Mouse (Mus musculus) CH12.LX (cell line): ENCODE data around the gene 3110082J24Rik. TPM values are rescaled to one million over a fixed set of nuclear protein-coding genes. Genes with fewer than 3 reads are reported as not detected.

Experiments used
- DNase-seq: peaks from one replicate; pipeline ENCODE4 v3.0.0-alpha.2; 2013; ENCODE audit errors: extremely low read depth
- H3K27ac ChIP-seq: 2 replicates; pipeline ENCODE4 v1.5.1; 2012; ENCODE audit warnings: low read depth, mild to moderate bottlenecking, control low read depth, moderate library complexity; ENCODE audit not compliant: insufficient read depth
- H3K27me3 ChIP-seq: replicated peaks from 2 replicates; pipeline ENCODE3; 2012; ENCODE audit warnings: inconsistent platforms
- H3K36me3 ChIP-seq, 2 experiments: replicated peaks in 1 of 2; 2 replicates each; pipeline versions ENCODE3 to v1.6.1; 2012; ENCODE audit warnings: inconsistent platforms in 1 of 2, low read length in 1 of 2, mild to moderate bottlenecking in 1 of 2, mixed read lengths in 1 of 2, moderate library complexity in 1 of 2; ENCODE audit not compliant: control insufficient read depth in 1 of 2, insufficient read depth in 1 of 2
- H3K4me1 ChIP-seq, 2 experiments: 2 replicates each; pipeline ENCODE4 v1.6.1; 2012; ENCODE audit warnings: inconsistent platforms in 1 of 2, moderate library complexity in 1 of 2; ENCODE audit not compliant: insufficient read depth in 2 of 2, control insufficient read depth in 1 of 2
- H3K4me2 ChIP-seq: 2 replicates; pipeline ENCODE4 v1.6.1; 2012; ENCODE audit warnings: low read depth, mild to moderate bottlenecking, control low read depth; ENCODE audit not compliant: poor library complexity, insufficient read depth, severe bottlenecking
- H3K4me3 ChIP-seq, 3 experiments: fragments of 150-350 bp in 1 of 3; sonication (generic) in 1 of 3; replicated peaks in 1 of 3; 2 replicates each; pipeline versions ENCODE3 to v1.5.1; 2011 to 2012; ENCODE audit warnings: low read depth in 2 of 3, low read length in 2 of 3, mild to moderate bottlenecking in 2 of 3, moderate library complexity in 2 of 3, control low read depth in 1 of 3, improper control_type of control experiment in 1 of 3, inconsistent platforms in 1 of 3, mixed read lengths in 1 of 3; ENCODE audit not compliant: poor library complexity in 1 of 3
- H3K79me2 ChIP-seq: replicated peaks from 2 replicates; pipeline ENCODE4 v1.6.1; 2012; ENCODE audit warnings: mild to moderate bottlenecking, moderate library complexity; ENCODE audit not compliant: control insufficient read depth, poor library complexity, insufficient read depth, severe bottlenecking; ENCODE audit errors: extremely low read depth
- H3K9ac ChIP-seq: 2 replicates; pipeline ENCODE4 v1.6.1; 2012; ENCODE audit warnings: low read depth, mild to moderate bottlenecking, control low read depth, moderate library complexity; ENCODE audit not compliant: insufficient read depth
- H3K9me3 ChIP-seq: replicated peaks from 2 replicates; pipeline ENCODE3; 2012; ENCODE audit warnings: low read length, inconsistent platforms, mixed read lengths
- BHLHE40 ChIP-seq: IDR thresholded peaks from 2 replicates; pipeline ENCODE4 v1.6.1; 2011; ENCODE audit warnings: mild to moderate bottlenecking, low read depth, low read length, improper control_type of control experiment
- CHD2 ChIP-seq: IDR thresholded peaks from 2 replicates; pipeline ENCODE4 v1.6.1; 2011; ENCODE audit warnings: low read length, improper control_type of control experiment
- EP300 ChIP-seq: IDR thresholded peaks from 2 replicates; pipeline ENCODE4 v1.6.1; 2011; ENCODE audit warnings: low read length, improper control_type of control experiment
- HCFC1 ChIP-seq: IDR thresholded peaks from 2 replicates; pipeline ENCODE4 v1.6.1; 2012; ENCODE audit warnings: low read depth, mild to moderate bottlenecking, inconsistent platforms, low read length, improper control_type of control experiment
- JUND ChIP-seq: conservative IDR thresholded peaks from 2 replicates; pipeline ENCODE4 v1.6.1; 2011; ENCODE audit warnings: low read depth, low read length, improper control_type of control experiment
- NELFE ChIP-seq: IDR thresholded peaks from 2 replicates; pipeline ENCODE4 v1.6.1; 2011; ENCODE audit warnings: low read depth, low read length, improper control_type of control experiment
- NRF1 ChIP-seq: IDR thresholded peaks from 2 replicates; pipeline ENCODE4 v1.6.1; 2014; ENCODE audit warnings: low read depth, mild to moderate bottlenecking, inconsistent platforms, low read length, improper control_type of control experiment, moderate library complexity
- PAX5 ChIP-seq: IDR thresholded peaks from 2 replicates; pipeline ENCODE4 v1.6.1; 2012; ENCODE audit warnings: low read length, inconsistent platforms, mixed read lengths
- SMC3 ChIP-seq: IDR thresholded peaks from 2 replicates; pipeline ENCODE4 v1.6.1; 2011; ENCODE audit warnings: low read depth, low read length, improper control_type of control experiment
- dilution Hi-C: fragments of 300-500 bp; cut with MboI; formaldehyde crosslinking; loops from 2 replicates; pipeline ENCODE4 v1.14.3; 2020; ENCODE audit warnings: low sequenced_read_pairs; ENCODE audit not compliant: extremely low pct_unique_long_range_greater_than_20kb, extremely low pct_ligation_motif_present
- in situ Hi-C: fragments of 300-500 bp; cut with MboI; formaldehyde crosslinking; loops from 3 replicates; pipeline ENCODE4 v1.14.3; 2019; ENCODE audit warnings: low sequenced_read_pairs, low pct_ligation_motif_present, low pct_unique_long_range_greater_than_20kb, mixed read lengths
- polyA plus RNA-seq: library from polyadenylated mRNA; unstranded; fragments of >175 nt; gene quantifications from 2 replicates; pipeline ENCODE4 v1.2.1, GENCODE M21; 2012; ENCODE audit warnings: low read depth; ENCODE audit not compliant: insufficient read length
- total RNA-seq, 2 experiments: library from RNA; depleted of rRNA; stranded (reverse); fragments of 300-350 nt in 1 of 2; fragments of >200 nt in 1 of 2; gene quantifications; 2 replicates each; pipeline ENCODE4 v1.2.3; 2012 to 2014

3110082J24Rik gene
- total and polyA plus RNA-seq, 3 experiments: not detected

DNA sequence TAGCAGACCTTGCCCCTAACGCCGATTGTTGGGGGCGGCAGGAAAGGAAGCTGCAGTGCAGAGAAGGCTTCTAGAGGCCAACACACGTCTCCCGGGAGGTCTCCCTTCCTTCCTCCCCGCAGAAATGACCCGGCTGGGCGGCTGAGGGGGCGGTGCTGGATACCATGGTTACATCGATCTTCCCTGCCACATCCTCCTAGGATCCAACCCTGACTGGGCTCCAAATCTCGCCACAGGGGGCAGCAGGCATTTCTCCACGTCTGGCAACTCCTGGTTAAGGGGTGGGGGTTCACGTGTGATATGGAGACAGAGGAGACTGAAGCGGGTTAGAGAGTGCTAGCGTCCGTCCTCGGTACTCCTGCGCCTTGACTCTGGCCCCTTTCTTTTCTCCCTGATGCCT, 5.2 kb upstream of the 3110082J24Rik start:
- Histone ChIP-seq H3K36me3 (peaks cover 0 to 9% of the 10 kb centered on the region in 2 experiments), H3K9ac (no peak overlapping the region)
- DNase-seq: no peak
- in situ Hi-C loops: no loop called here
- TF ChIP-seq SMC3 (no peak), PAX5 (no peak), HCFC1 (no peak)
- TF ChIP-seq, all 38 proteins: peak for 0
- dilution Hi-C loops: no loop called here
- Histone ChIP-seq H3K4me1 (peaks cover 2 to 7% of the 10 kb centered on the region in 2 experiments; a peak in 1 of 4 replicates), H3K4me2 (no peak overlapping the region), H3K79me2 (no peaks in the 10 kb centered on the region), H3K27me3 (no peaks in the 10 kb centered on the region), H3K27ac (no peak overlapping the region), H3K4me3 (no peak overlapping the region), H3K9me3 (peaks cover 12% of the 10 kb centered on the region)

DNA sequence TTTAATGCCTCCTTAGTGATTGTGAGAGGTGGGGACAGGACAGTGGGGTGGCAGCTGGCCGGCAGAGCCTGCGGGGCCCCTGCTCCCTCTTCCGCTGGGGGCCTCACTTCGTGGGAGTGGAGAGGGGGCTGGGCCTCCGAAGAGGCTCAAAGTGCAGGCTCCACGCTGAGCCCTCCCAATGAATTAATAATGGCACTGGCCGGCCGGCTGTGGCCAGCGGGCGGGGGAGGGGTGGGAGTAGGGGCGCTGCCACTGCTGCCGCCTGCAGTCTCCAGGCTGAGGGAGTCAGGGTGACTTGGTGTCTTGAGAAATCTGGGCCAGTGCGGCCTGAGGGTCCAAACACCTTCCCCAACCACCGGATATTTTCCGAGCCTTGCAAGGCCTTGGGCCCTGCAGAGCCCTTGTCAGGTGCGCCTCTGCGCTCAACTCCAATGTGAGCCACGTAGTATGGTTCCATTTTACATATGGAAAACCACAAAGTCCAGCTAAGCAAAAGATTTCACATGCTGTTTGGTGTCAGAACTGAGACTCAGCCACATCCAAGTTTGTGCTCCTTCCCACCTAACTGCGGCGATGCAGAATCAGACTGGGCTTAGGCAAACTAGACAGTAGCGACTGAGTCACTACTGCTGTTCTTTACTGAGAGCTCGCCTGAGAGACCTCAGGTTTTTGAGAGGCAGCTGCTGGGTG, 4.6 kb upstream of the 3110082J24Rik start:
- Histone ChIP-seq H3K4me3 (no peak overlapping the region), H3K27me3 (peaks cover 2% of the 10 kb centered on the region), H3K4me2 (no peak overlapping the region), H3K79me2 (no peaks in the 10 kb centered on the region), H3K9me3 (peaks cover 12% of the 10 kb centered on the region), H3K36me3 (peaks cover 0 to 4% of the 10 kb centered on the region in 2 experiments), H3K4me1 (peaks cover 2 to 7% of the 10 kb centered on the region in 2 experiments; a peak in 1 of 4 replicates), H3K27ac (no peak overlapping the region), H3K9ac (no peak overlapping the region)
- dilution Hi-C loops (no loop called here), in situ Hi-C loops (no loop called here)
- TF ChIP-seq CHD2: no peak
- TF ChIP-seq BHLHE40: no peak
- no peak for TF ChIP-seq EP300
- no peak for TF ChIP-seq NRF1
- no peak for TF ChIP-seq NELFE
- no peak for DNase-seq

DNA sequence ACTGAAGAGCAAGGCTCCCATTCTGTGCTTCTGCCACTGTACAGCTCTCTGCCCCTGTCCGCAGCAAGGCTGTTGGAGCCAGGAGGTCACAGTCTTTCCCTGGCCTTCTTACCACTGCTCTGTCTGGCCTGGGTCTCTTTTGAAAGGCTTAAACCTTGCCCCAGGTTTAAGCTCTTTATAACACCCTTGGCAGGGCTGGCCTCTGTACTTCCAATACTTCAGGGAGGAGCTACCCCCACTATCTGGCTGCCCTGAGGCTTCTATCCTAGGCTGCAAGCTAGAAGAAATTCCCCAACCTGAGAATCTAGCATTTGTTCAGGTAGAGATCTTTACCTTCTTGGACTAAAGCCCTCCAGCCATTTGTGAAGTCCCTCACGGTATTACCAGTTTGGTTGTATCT, 4.0 kb upstream of the 3110082J24Rik start:
- H3K79me2 ChIP-seq: no peaks in the 10 kb centered on the region
- H3K4me1 ChIP-seq: peaks cover 2 to 7% of the 10 kb centered on the region in 2 experiments; a peak in 1 of 4 replicates
- H3K9ac ChIP-seq: no peak overlapping the region
- H3K27ac ChIP-seq: no peak overlapping the region
- dilution Hi-C loops: no loop called here
- H3K9me3 ChIP-seq: peaks cover 10% of the 10 kb centered on the region
- H3K4me2 ChIP-seq: no peak overlapping the region
- in situ Hi-C loops: no loop called here
- H3K36me3 ChIP-seq: peaks cover 0 to 4% of the 10 kb centered on the region in 2 experiments
- DNase-seq: no peak
- TF ChIP-seq BHLHE40 (no peak), JUND (no peak)
- H3K4me3 ChIP-seq: no peak overlapping the region
- H3K27me3 ChIP-seq: peaks cover 4% of the 10 kb centered on the region
